Mouse (Mus musculus): Measurements from ENCODE around the gene Tmem106a. TPM values are rescaled to one million over a fixed set of nuclear protein-coding genes. Genes with fewer than 3 reads are reported as not detected.
"Not testable (repeated sequence)": the region's sequence is repeated elsewhere in the genome, so short reads cannot be mapped to it uniquely, and the experiment has no call there.

Tmem106a gene
- polyA plus RNA-seq, 1 experiment from 2014 or later, result 5.0 TPM

DNA sequence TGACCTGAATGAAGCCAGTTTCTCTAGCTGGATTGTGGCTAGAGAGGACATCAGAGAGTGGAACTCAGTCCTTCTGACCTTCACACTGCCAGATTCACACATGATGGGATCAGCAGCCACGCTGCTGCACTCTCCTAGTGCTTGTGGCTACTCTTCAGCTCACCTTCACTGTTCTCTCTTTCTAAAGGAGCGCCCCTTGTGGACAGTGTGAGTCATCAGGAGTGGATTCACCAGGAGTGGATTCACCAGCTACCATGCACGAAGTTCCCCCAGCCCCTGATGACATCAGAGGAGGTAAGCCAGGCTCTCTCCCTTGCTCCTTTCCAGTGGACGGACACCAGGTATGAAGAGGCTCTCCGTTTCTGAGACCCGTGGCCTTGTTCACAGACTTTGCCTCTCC, 5.9 kb upstream of the Tmem106a start:
- Histone ChIP-seq H3K4me2 (no peak overlapping the region), H3K4me1 (replicated peaks) (no peaks in the 10 kb centered on the region), H3K36me3 (peaks cover 93% of the 10 kb centered on the region), H3K27ac (replicated peaks) (no peak overlapping the region), H3K4me3 (no peak overlapping the region), H3K9me3 (no peaks in the 10 kb centered on the region), H3K9ac (no peak overlapping the region), H3K27me3 (no peaks in the 10 kb centered on the region)
- 80% methylated on average over 6 of the region's 6 CpGs for WGBS
- no peak for ATAC-seq (ENCODE audit: low FRiP score, low read depth)

DNA sequence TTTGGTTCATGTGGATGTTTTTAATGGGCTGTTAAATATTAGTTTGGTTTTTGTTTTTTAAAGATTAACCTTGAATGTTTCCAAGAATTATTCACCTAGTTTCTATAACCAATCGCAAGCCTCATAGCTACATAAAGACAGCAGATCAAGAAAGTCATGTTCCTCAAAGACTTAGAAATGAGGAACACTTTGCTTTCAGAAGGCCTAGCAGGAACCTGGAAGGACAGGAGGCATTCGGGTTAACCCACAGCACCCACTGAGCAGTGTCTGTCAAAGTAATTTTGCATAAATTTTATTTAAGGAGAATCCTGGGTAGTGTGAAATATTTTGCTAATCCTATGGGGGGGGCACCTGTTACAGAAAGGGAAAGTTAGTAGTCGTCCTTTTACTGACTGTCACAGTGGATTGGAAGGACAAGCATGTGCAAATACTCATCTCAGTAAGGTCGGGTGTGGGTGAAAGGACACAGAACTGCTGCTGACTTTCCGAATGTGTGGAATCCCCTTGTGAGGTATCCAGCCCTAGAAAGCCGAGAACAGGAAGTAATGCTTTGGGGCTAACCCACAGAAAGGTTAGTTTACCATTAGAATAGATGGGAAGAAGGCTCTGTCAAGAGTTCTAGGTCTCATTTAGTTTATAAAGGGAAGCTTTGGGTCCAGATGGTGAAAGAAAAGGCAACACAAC, 819 bp upstream of the Tmem106a start:
- Histone ChIP-seq H3K4me2 (no peak overlapping the region), H3K4me1 (replicated peaks) (no peaks in the 10 kb centered on the region), H3K27me3 (no peaks in the 10 kb centered on the region), H3K36me3 (peaks cover 49% of the 10 kb centered on the region), H3K27ac (replicated peaks) (no peak overlapping the region), H3K4me3 (no peak overlapping the region), H3K9me3 (no peaks in the 10 kb centered on the region), H3K9ac (no peak overlapping the region)
- WGBS, result 81% methylated on average over 6 of the region's 6 CpGs
- ATAC-seq (ENCODE audit: low FRiP score, low read depth), result no peak

GRCm38 (mm10) chr11:101583205-101583604, 1.2 kb downstream of the Tmem106a start:
- H3K9me3 ChIP-seq, result no peaks in the 10 kb centered on the region
- no peaks in the 10 kb centered on the region for H3K27me3 ChIP-seq
- 86% methylated on average over 2 of the region's 2 CpGs for WGBS
- no peak overlapping the region for H3K27ac ChIP-seq (replicated peaks)
- H3K4me1 ChIP-seq (replicated peaks), result no peaks in the 10 kb centered on the region
- H3K4me3 ChIP-seq, result no peak overlapping the region
- H3K4me2 ChIP-seq, result no peak overlapping the region
- peaks cover 29% of the 10 kb centered on the region for H3K36me3 ChIP-seq
- no peak overlapping the region for H3K9ac ChIP-seq
- ATAC-seq (ENCODE audit: low FRiP score, low read depth), result no peak

GRCm38 (mm10) chr11:101585031-101585430, 3.0 kb downstream of the Tmem106a start:
- H3K36me3 ChIP-seq, result peaks cover 14% of the 10 kb centered on the region
- not testable (repeated sequence) for ATAC-seq (ENCODE audit: low FRiP score, low read depth); H3K27me3 ChIP-seq; H3K9ac ChIP-seq; H3K4me2 ChIP-seq; H3K4me1 ChIP-seq (replicated peaks); H3K9me3 ChIP-seq; H3K4me3 ChIP-seq; H3K27ac ChIP-seq (replicated peaks)
- WGBS, result 100% methylated on average over 1 of the region's 1 CpGs

- 85% methylated on average over 4 of the region's 4 CpGs for WGBS
- Histone ChIP-seq H3K4me3 (no peak overlapping the region), H3K9ac (no peak overlapping the region), H3K27me3 (no peaks in the 10 kb centered on the region), H3K4me2 (no peak overlapping the region), H3K4me1 (replicated peaks) (no peaks in the 10 kb centered on the region), H3K27ac (replicated peaks) (no peak overlapping the region), H3K36me3 (peaks cover 7% of the 10 kb centered on the region), H3K9me3 (no peaks in the 10 kb centered on the region)
- no peak for ATAC-seq (ENCODE audit: low FRiP score, low read depth)
Observed at GRCm38 (mm10) chr11:101585805-101586204, 3.8 kb downstream of the Tmem106a start.

DNA sequence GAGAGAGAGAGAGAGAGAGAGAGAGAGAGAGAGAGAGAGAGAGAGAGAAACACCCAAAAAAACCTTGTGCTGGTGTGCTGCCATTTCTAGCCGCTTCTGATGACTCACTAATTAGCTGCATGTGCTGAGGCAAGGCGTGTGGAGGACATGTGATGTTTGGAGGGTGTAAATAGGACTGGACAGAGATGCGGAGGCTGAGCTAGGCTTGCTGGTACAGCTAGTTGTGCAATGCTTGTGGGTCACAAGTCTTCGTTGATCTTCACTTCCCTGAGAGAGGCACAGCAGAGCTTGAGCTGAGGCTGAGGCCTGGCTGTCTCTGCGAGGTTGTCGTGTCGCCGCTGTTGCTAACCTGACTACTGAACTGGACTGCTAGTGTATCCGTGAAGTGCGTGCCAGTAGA, 5.6 kb downstream of the Tmem106a start:
- no peak overlapping the region for H3K9ac ChIP-seq
- no peak for ATAC-seq (ENCODE audit: low FRiP score, low read depth)
- no peak overlapping the region for H3K4me2 ChIP-seq
- no peaks in the 10 kb centered on the region for H3K27me3 ChIP-seq
- no peaks in the 10 kb centered on the region for H3K4me1 ChIP-seq (replicated peaks)
- H3K36me3 ChIP-seq, result no peaks in the 10 kb centered on the region
- no peak overlapping the region for H3K27ac ChIP-seq (replicated peaks)
- 88% methylated on average over 10 of the region's 10 CpGs for WGBS
- H3K4me3 ChIP-seq, result no peak overlapping the region
- H3K9me3 ChIP-seq, result no peaks in the 10 kb centered on the region

DNA sequence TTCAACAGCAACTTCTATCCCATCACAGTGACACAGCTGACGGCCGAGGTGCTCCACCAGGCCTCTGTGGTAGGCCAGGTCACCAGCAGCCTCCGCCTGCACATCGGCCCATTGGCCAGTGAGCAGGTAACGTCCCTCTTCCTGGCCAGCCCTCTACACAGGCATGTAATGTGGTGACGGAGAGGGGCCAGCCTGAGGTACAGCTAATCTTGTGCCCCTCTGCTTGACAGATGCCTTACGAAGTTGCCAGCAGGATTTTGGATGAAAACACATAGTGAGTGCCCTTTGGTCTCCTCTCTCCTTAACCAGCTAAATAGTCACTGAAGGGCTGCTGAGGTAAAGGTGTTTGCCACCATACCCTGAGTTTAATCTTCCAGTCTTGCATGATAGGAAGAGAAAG, 6.8 kb downstream of the Tmem106a start:
- 94% methylated on average over 7 of the region's 7 CpGs for WGBS
- no peak for ATAC-seq (ENCODE audit: low FRiP score, low read depth)
- Histone ChIP-seq H3K9ac (no peak overlapping the region), H3K27ac (replicated peaks) (no peak overlapping the region), H3K9me3 (no peaks in the 10 kb centered on the region), H3K4me3 (no peak overlapping the region), H3K4me2 (no peak overlapping the region), H3K4me1 (replicated peaks) (no peaks in the 10 kb centered on the region), H3K27me3 (no peaks in the 10 kb centered on the region), H3K36me3 (no peaks in the 10 kb centered on the region)

GRCm38 (mm10) chr11:101589444-101589843, 7.4 kb downstream of the Tmem106a start:
- Histone ChIP-seq H3K27ac (replicated peaks) (no peak overlapping the region), H3K36me3 (no peaks in the 10 kb centered on the region), H3K4me1 (replicated peaks) (no peaks in the 10 kb centered on the region), H3K9ac (no peak overlapping the region), H3K4me3 (no peak overlapping the region), H3K27me3 (no peaks in the 10 kb centered on the region), H3K4me2 (no peak overlapping the region), H3K9me3 (no peaks in the 10 kb centered on the region)
- 28% methylated on average over 5 of the region's 5 CpGs for WGBS
- no peak for ATAC-seq (ENCODE audit: low FRiP score, low read depth)

DNA sequence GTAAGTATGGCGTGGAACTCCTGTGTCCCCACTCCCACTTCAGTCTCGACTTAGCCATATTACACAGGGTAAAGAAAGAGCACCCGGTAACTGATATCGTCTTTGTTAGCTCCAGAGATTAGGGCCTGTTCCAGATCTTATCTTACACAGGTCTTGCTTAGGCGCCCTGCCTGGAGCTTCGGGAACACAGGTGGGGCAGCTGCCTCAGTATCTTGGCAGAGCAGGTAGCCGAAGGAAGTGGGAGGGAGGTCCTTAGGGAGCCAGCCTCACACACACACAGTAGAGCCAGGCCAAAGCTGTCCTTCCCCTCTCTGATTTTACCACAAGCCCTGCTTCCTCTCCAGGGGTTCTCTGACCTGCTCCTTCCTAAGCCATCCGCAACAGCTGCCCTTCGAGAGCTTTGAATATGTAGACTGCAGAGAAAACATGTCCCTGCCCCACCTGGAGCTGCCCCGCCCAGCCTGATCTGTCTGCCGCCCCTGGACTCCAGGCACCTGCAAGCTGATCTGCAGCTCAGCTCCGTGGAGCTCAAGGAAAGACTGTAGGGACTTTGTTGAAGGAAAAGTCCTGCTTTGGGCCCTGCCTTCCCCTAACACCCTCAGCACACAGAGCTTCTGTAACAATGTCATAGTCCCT, 8.1 kb downstream of the Tmem106a start:
- WGBS, result 82% methylated on average over 12 of the region's 12 CpGs
- Histone ChIP-seq H3K9ac (no peak overlapping the region), H3K4me3 (no peak overlapping the region), H3K27ac (replicated peaks) (no peak overlapping the region), H3K4me2 (no peak overlapping the region), H3K4me1 (replicated peaks) (no peaks in the 10 kb centered on the region), H3K9me3 (no peaks in the 10 kb centered on the region), H3K36me3 (no peaks in the 10 kb centered on the region), H3K27me3 (no peaks in the 10 kb centered on the region)
- no peak for ATAC-seq (ENCODE audit: low FRiP score, low read depth)

DNA sequence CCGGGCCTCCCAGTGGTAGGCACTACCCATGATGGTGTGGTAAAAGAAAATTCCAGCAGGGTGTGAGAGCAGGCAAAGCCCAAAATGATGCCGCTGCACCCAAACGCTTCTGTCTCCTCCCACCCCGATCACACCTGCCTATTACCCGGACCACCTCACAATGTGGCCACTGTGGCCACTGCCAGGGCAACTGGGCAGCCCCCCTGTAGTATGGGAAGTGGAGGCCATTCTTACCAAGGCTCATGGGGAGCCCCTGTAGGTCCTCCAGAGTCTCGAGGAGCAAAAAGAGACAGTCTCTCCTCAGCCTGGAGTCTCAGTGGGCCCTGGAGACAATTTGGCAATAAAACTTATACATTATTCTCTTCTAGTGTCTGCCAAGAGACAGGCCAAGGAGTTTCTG, 17.1 kb downstream of the Tmem106a start, which contains the start of gene Gm11634:
Gm11634 (minus strand) TSS at position 101 of the 400 bp plus-strand sequence.
- Histone ChIP-seq H3K4me3 (no peak within 1 kb of the TSS), H3K36me3 (no peaks in the 10 kb centered on the region), H3K9ac (no peak within 1 kb of the TSS), H3K4me2 (no peak within 1 kb of the TSS), H3K4me1 (replicated peaks) (peaks cover 2% of the 10 kb centered on the region), H3K9me3 (no peaks in the 10 kb centered on the region), H3K27ac (replicated peaks) (no peak within 1 kb of the TSS), H3K27me3 (no peaks in the 10 kb centered on the region)
- 81% methylated on average over 6 of the region's 6 CpGs for WGBS
- ATAC-seq (ENCODE audit: low FRiP score, low read depth), result no peak

DNA sequence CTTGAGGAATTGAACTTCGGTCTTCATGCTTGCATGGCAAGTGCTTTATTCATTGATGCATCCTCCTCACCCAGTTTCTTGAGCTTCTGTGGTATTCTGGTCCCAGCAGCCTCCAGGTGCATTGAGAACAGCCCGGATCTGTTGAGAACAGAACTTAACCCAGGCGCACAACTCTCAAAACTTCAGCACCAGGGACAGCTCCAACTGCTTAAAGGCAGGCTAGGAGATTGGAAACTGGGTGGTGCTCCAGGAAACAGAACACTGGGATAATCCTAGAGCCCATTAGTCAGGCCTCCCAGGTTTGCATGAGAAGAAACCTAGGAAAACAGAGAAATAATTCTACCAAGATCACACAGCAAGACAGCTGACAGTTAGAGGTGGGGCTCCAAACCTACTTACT, 20.4 kb downstream of the Tmem106a start:
- Histone ChIP-seq H3K36me3 (no peaks in the 10 kb centered on the region), H3K4me3 (no peak overlapping the region), H3K4me2 (no peak overlapping the region), H3K27me3 (no peaks in the 10 kb centered on the region), H3K4me1 (replicated peaks) (peaks cover 7% of the 10 kb centered on the region), H3K9ac (no peak overlapping the region), H3K27ac (replicated peaks) (no peak overlapping the region), H3K9me3 (no peaks in the 10 kb centered on the region)
- 17% methylated on average over 3 of the region's 3 CpGs for WGBS
- ATAC-seq (ENCODE audit: low FRiP score, low read depth), result no peak

GRCm38 (mm10) chr11:101604116-101604515, 22.1 kb downstream of the Tmem106a start:
- peak overlapping the region; percentile 39 for H3K4me3 ChIP-seq
- no peak for ATAC-seq (ENCODE audit: low FRiP score, low read depth)
- WGBS, result under 1% methylated on average over 3 of the region's 3 CpGs
- H3K27ac ChIP-seq (replicated peaks), result peak overlapping the region; percentile 56; the same call in 1 of the 2 replicates
- H3K4me2 ChIP-seq, result peak overlapping the region; percentile 62
- no peaks in the 10 kb centered on the region for H3K36me3 ChIP-seq
- no peaks in the 10 kb centered on the region for H3K9me3 ChIP-seq
- peak overlapping the region; percentile 33 for H3K9ac ChIP-seq
- no peaks in the 10 kb centered on the region for H3K27me3 ChIP-seq
- H3K4me1 ChIP-seq (replicated peaks), result peaks cover 7% of the 10 kb centered on the region
